Comparison of ENCODE assay signal across 8 mouse cellular contexts in the genomic region with DNA sequence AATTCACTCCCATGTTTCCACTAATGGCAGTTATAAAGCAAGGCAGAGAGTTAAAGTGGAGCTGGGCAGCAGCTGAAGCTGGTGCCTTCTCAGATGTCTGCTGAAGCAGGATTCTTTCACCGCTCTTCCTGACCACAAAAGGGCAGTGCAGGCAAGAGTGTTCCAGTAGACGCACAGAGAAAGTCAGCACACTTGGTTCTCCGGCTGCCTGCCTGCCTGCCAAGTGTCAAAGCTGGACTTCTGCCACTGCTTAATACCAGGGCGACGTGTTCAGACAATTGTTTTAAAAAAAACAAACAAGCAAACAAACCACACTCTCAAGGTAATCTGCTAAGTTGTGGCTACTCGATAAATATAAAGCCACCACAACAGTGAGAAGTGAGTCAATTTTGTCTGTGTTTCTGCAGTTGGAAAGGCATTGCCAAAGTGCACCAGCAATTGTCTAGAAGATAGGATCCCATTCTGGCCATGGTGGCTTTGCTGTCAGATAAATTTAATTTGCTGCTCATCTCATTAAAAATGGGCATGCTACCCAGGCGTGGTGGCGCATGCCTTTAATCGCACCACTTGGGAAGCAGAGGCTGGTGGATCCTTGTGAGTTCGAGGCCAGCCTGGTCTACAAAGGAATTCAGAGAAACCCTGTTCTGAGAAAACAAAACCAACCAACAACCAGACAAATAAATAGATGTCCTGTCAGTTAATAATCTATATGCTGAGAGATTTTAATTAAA.
DNase-seq lines count a peak whose midpoint lies in the region; ATAC-seq and TF ChIP-seq lines count a peak whose summit lies in the region.

No protein-coding gene starts in this region.

- H3K27me3 ChIP-seq in lung, embryonic 14.5 days (ENCODE audit: insufficient read depth, low read length), result no peaks in the 10 kb centered on the region
- H3K27me3 ChIP-seq in kidney, postnatal 0 days (ENCODE audit: insufficient read depth, low read length), result no peaks in the 10 kb centered on the region
- no peaks in the 10 kb centered on the region for H3K27me3 ChIP-seq in midbrain, embryonic 11.5 days (ENCODE audit: control insufficient read depth, insufficient read depth, low read length)

- H3K4me3 ChIP-seq in lung, embryonic 14.5 days (ENCODE audit: low read depth, low read length), result no peak overlapping the region
- H3K4me3 ChIP-seq in lung, adult 2 months (replicated peaks; ENCODE audit: extremely low read depth, low read depth, low read length), result no peak overlapping the region
- 0 out of 2 replicates have a peak overlapping the region, but pooled peaks have one; percentile 30 for H3K4me3 ChIP-seq in gastrocnemius, adult 2 months
- H3K4me3 ChIP-seq in kidney, postnatal 0 days (replicated peaks; ENCODE audit: low read depth, low read length), result no peak overlapping the region
- no peak overlapping the region for H3K4me3 ChIP-seq in midbrain, embryonic 11.5 days (ENCODE audit: low read depth, low read length)

- DNase-seq in adrenal gland, postnatal 10 days, result peak; percentile 48
- no peak for DNase-seq in adrenal gland, adult (ENCODE audit: inconsistent age in 2 of 2, low spot score in 1 of 2)
- peak; percentile 52 for DNase-seq in lung, embryonic 14.5 days
- DNase-seq in lung, adult 2 months, result no peak
- peak; percentile 80 for DNase-seq in gastrocnemius, adult 2 months
- peak; percentile 71 for DNase-seq in kidney, postnatal 0 days (ENCODE audit: low spot score)
- no peak for DNase-seq in midbrain, embryonic 11.5 days (ENCODE audit: low spot score, missing footprints)
- DNase-seq in cerebellum, adult 11 months, result no peak

- intact Hi-C loops in gastrocnemius, adult 2 months (cut with DNase I), result loop anchor here (2.0 kb wide), 1 partner anchor 64 kb away; no protein-coding TSS in a partner anchor

- no peak for TF ChIP-seq POLR2A in lung, adult 2 months (IDR thresholded peaks at IDR 0.05; ENCODE audit: borderline replicate concordance, extremely low read depth, low read depth, low read length)

- peak; percentile 22; the same call in 1 of the 2 replicates for TF ChIP-seq CTCF in lung, embryonic 14.5 days (IDR thresholded peaks at IDR 0.05; ENCODE audit: low read depth)
- no peak for TF ChIP-seq CTCF in lung, adult 2 months (IDR thresholded peaks at IDR 0.05; ENCODE audit: insufficient read depth, low read length)
- TF ChIP-seq CTCF in gastrocnemius, adult 2 months (IDR thresholded peaks at IDR 0.05), result peak; percentile 53
- TF ChIP-seq CTCF in kidney, postnatal 0 days (IDR thresholded peaks at IDR 0.05; ENCODE audit: low read depth), result peak; percentile 43; the same call in 1 of the 2 replicates

- no peaks in the 10 kb centered on the region for H3K9me3 ChIP-seq in lung, embryonic 14.5 days (ENCODE audit: low read depth, low read length)
- H3K9me3 ChIP-seq in kidney, postnatal 0 days (replicated peaks; ENCODE audit: low read length), result no peaks in the 10 kb centered on the region
- no peaks in the 10 kb centered on the region for H3K9me3 ChIP-seq in midbrain, embryonic 11.5 days (ENCODE audit: control insufficient read depth, low read length)

- no peak overlapping the region for H3K4me2 ChIP-seq in lung, embryonic 14.5 days
- no peak overlapping the region for H3K4me2 ChIP-seq in kidney, postnatal 0 days (ENCODE audit: low read length)
- H3K4me2 ChIP-seq in midbrain, embryonic 11.5 days, result no peak overlapping the region

- no peak overlapping the region for H3K9ac ChIP-seq in lung, embryonic 14.5 days
- no peak overlapping the region for H3K9ac ChIP-seq in kidney, postnatal 0 days (ENCODE audit: low read depth, low read length)
- H3K9ac ChIP-seq in midbrain, embryonic 11.5 days (ENCODE audit: low read length), result no peak overlapping the region

- H3K27ac ChIP-seq in lung, embryonic 14.5 days (ENCODE audit: low read depth), result no peak overlapping the region
- peak overlapping the region; percentile 89 for H3K27ac ChIP-seq in gastrocnemius, adult 2 months
- no peak overlapping the region for H3K27ac ChIP-seq in kidney, postnatal 0 days
- H3K27ac ChIP-seq in midbrain, embryonic 11.5 days (ENCODE audit: low read depth, low read length), result no peak overlapping the region

- 70% methylated on average over 10 of the region's 10 CpGs for WGBS in lung, embryonic 14.5 days
- WGBS in lung, adult 2 months, result 71% methylated on average over 10 of the region's 10 CpGs
- 58% methylated on average over 10 of the region's 10 CpGs for WGBS in kidney, postnatal 0 days
- 82% methylated on average over 10 of the region's 10 CpGs for WGBS in midbrain, embryonic 11.5 days

- no peaks in the 10 kb centered on the region for H3K36me3 ChIP-seq in lung, embryonic 14.5 days (ENCODE audit: insufficient read depth)
- no peaks in the 10 kb centered on the region for H3K36me3 ChIP-seq in kidney, postnatal 0 days (ENCODE audit: insufficient read depth, low read length)
- no peaks in the 10 kb centered on the region for H3K36me3 ChIP-seq in midbrain, embryonic 11.5 days (ENCODE audit: control insufficient read depth, insufficient read depth, low read length)

- H3K4me1 ChIP-seq in lung, embryonic 14.5 days (ENCODE audit: insufficient read depth), result 0 out of 2 replicates have a peak, but pooled peaks cover 4% of the 10 kb centered on the region
- no peaks in the 10 kb centered on the region for H3K4me1 ChIP-seq in lung, adult 2 months (ENCODE audit: control insufficient read depth, insufficient read depth, low read length)
- H3K4me1 ChIP-seq in kidney, postnatal 0 days (replicated peaks; ENCODE audit: insufficient read depth, low read length), result 0 out of 2 replicates have a peak, but pooled peaks cover 7% of the 10 kb centered on the region
- H3K4me1 ChIP-seq in midbrain, embryonic 11.5 days (ENCODE audit: control insufficient read depth, insufficient read depth, low read length), result no peaks in the 10 kb centered on the region

- no peak for ATAC-seq in lung, embryonic 14.5 days (ENCODE audit: insufficient read depth)
- no peak for ATAC-seq in kidney, postnatal 0 days (replicated peaks; ENCODE audit: low FRiP score, low read depth)
- ATAC-seq in midbrain, embryonic 11.5 days (ENCODE audit: low FRiP score), result no peak

Comparison
In these comparisons a context has a peak if more than half of its experiments do, and no peak if none do; other contexts are left out.
1. DNase-seq: peak in adrenal gland, postnatal 10 days (single experiment), lung, embryonic 14.5 days (single experiment), gastrocnemius, adult 2 months (single experiment) and kidney, postnatal 0 days (single experiment); none in adrenal gland, adult (0 of 2), lung, adult 2 months (single experiment), midbrain, embryonic 11.5 days (single experiment) and cerebellum, adult 11 months (single experiment).